Mouse (Mus musculus): ENCODE results near the gene Efcab9. TPM values are rescaled to one million over a fixed set of nuclear protein-coding genes. Genes with fewer than 3 reads are reported as not detected.

The Efcab9 gene
- polyA plus RNA-seq, 1 experiment from 2014 or later = 0.31 TPM

GRCm38 (mm10) chr11:32545605-32546004, 13.7 kb upstream of the Efcab9 start:
- H3K9me3 ChIP-seq (ENCODE audit: control insufficient read depth, low read length) = no peaks in the 10 kb centered on the region
- ATAC-seq (ENCODE audit: low read depth) = no peak
- no peak overlapping the region for H3K9ac ChIP-seq (ENCODE audit: low read depth, low read length)
- no peak overlapping the region for H3K4me3 ChIP-seq (ENCODE audit: low read depth, low read length)
- no peaks in the 10 kb centered on the region for H3K36me3 ChIP-seq (ENCODE audit: control insufficient read depth, insufficient read depth, low read length)
- no peak overlapping the region for H3K27ac ChIP-seq (replicated peaks; ENCODE audit: low read depth, low read length)
- peaks cover 21% of the 10 kb centered on the region for H3K4me1 ChIP-seq (ENCODE audit: control insufficient read depth, insufficient read depth, low read length)
- DNase-seq (ENCODE audit: low spot score) = no peak
- no peaks in the 10 kb centered on the region for H3K27me3 ChIP-seq (replicated peaks; ENCODE audit: control insufficient read depth, insufficient read depth, low read length)
- WGBS = 65% methylated on average over 12 of the region's 12 CpGs
- H3K4me2 ChIP-seq (ENCODE audit: low read depth, low read length) = no peak overlapping the region

GRCm38 (mm10) chr11:32544497-32544896, 12.6 kb upstream of the Efcab9 start:
- H3K9me3 ChIP-seq (ENCODE audit: control insufficient read depth, low read length) = no peaks in the 10 kb centered on the region

GRCm38 (mm10) chr11:32544041-32544440, 12.2 kb upstream of the Efcab9 start:
- DNase-seq (ENCODE audit: low spot score) (no peak), ATAC-seq (ENCODE audit: low read depth) (no peak)
- WGBS = 90% methylated on average over 6 of the region's 6 CpGs
- Histone ChIP-seq H3K27me3 (replicated peaks; ENCODE audit: control insufficient read depth, insufficient read depth, low read length) (no peaks in the 10 kb centered on the region), H3K27ac (replicated peaks; ENCODE audit: low read depth, low read length) (no peak overlapping the region), H3K4me3 (ENCODE audit: low read depth, low read length) (no peak overlapping the region), H3K9ac (ENCODE audit: low read depth, low read length) (no peak overlapping the region), H3K4me1 (ENCODE audit: control insufficient read depth, insufficient read depth, low read length) (peaks cover 8% of the 10 kb centered on the region), H3K9me3 (ENCODE audit: control insufficient read depth, low read length) (no peaks in the 10 kb centered on the region), H3K36me3 (ENCODE audit: control insufficient read depth, insufficient read depth, low read length) (no peaks in the 10 kb centered on the region), H3K4me2 (ENCODE audit: low read depth, low read length) (no peak overlapping the region)

More at GRCm38 (mm10) chr11:32544497-32544896, 12.6 kb upstream of the Efcab9 start:
- no peak for DNase-seq (ENCODE audit: low spot score)
- 82% methylated on average over 5 of the region's 5 CpGs for WGBS
- Histone ChIP-seq H3K9ac (ENCODE audit: low read depth, low read length) (no peak overlapping the region), H3K4me3 (ENCODE audit: low read depth, low read length) (no peak overlapping the region), H3K4me2 (ENCODE audit: low read depth, low read length) (no peak overlapping the region), H3K27me3 (replicated peaks; ENCODE audit: control insufficient read depth, insufficient read depth, low read length) (no peaks in the 10 kb centered on the region), H3K36me3 (ENCODE audit: control insufficient read depth, insufficient read depth, low read length) (no peaks in the 10 kb centered on the region), H3K4me1 (ENCODE audit: control insufficient read depth, insufficient read depth, low read length) (peaks cover 12% of the 10 kb centered on the region), H3K27ac (replicated peaks; ENCODE audit: low read depth, low read length) (no peak overlapping the region)
- ATAC-seq (ENCODE audit: low read depth) = no peak

- WGBS = 45% methylated on average over 3 of the region's 3 CpGs
- Histone ChIP-seq H3K4me2 (ENCODE audit: low read depth, low read length) (no peak overlapping the region), H3K9me3 (ENCODE audit: control insufficient read depth, low read length) (no peaks in the 10 kb centered on the region), H3K36me3 (ENCODE audit: control insufficient read depth, insufficient read depth, low read length) (no peaks in the 10 kb centered on the region), H3K9ac (ENCODE audit: low read depth, low read length) (no peak overlapping the region), H3K4me1 (ENCODE audit: control insufficient read depth, insufficient read depth, low read length) (peaks cover 8% of the 10 kb centered on the region), H3K4me3 (ENCODE audit: low read depth, low read length) (no peak overlapping the region), H3K27me3 (replicated peaks; ENCODE audit: control insufficient read depth, insufficient read depth, low read length) (no peaks in the 10 kb centered on the region), H3K27ac (replicated peaks; ENCODE audit: low read depth, low read length) (0 out of 2 replicates have a peak overlapping the region, but pooled peaks have one; percentile 6)
- no peak for ATAC-seq (ENCODE audit: low read depth)
- no peak for DNase-seq (ENCODE audit: low spot score)
Observed at GRCm38 (mm10) chr11:32542687-32543411, 11.0 kb upstream of the Efcab9 start.

GRCm38 (mm10) chr11:32542181-32542580, 10.3 kb upstream of the Efcab9 start:
- Histone ChIP-seq H3K4me3 (ENCODE audit: low read depth, low read length) (no peak overlapping the region), H3K36me3 (ENCODE audit: control insufficient read depth, insufficient read depth, low read length) (no peaks in the 10 kb centered on the region), H3K4me2 (ENCODE audit: low read depth, low read length) (no peak overlapping the region), H3K4me1 (ENCODE audit: control insufficient read depth, insufficient read depth, low read length) (peaks cover 8% of the 10 kb centered on the region), H3K27ac (replicated peaks; ENCODE audit: low read depth, low read length) (0 out of 2 replicates have a peak overlapping the region, but pooled peaks have one; percentile 6), H3K9me3 (ENCODE audit: control insufficient read depth, low read length) (no peaks in the 10 kb centered on the region), H3K27me3 (replicated peaks; ENCODE audit: control insufficient read depth, insufficient read depth, low read length) (no peaks in the 10 kb centered on the region), H3K9ac (ENCODE audit: low read depth, low read length) (no peak overlapping the region)
- ATAC-seq (ENCODE audit: low read depth) = no peak
- WGBS = 93% methylated on average over 4 of the region's 4 CpGs
- DNase-seq (ENCODE audit: low spot score) = no peak

GRCm38 (mm10) chr11:32540463-32540862, 8.6 kb upstream of the Efcab9 start:
- ATAC-seq (ENCODE audit: low read depth) (no peak), DNase-seq (ENCODE audit: low spot score) (no peak)
- no peak overlapping the region for H3K9ac ChIP-seq (ENCODE audit: low read depth, low read length)
- peaks cover 8% of the 10 kb centered on the region for H3K4me1 ChIP-seq (ENCODE audit: control insufficient read depth, insufficient read depth, low read length)
- H3K4me3 ChIP-seq (ENCODE audit: low read depth, low read length) = no peak overlapping the region
- H3K36me3 ChIP-seq (ENCODE audit: control insufficient read depth, insufficient read depth, low read length) = no peaks in the 10 kb centered on the region
- no peaks in the 10 kb centered on the region for H3K27me3 ChIP-seq (replicated peaks; ENCODE audit: control insufficient read depth, insufficient read depth, low read length)
- H3K4me2 ChIP-seq (ENCODE audit: low read depth, low read length) = no peak overlapping the region
- no peak overlapping the region for H3K27ac ChIP-seq (replicated peaks; ENCODE audit: low read depth, low read length)
- 71% methylated on average over 6 of the region's 6 CpGs for WGBS
- H3K9me3 ChIP-seq (ENCODE audit: control insufficient read depth, low read length) = no peaks in the 10 kb centered on the region

GRCm38 (mm10) chr11:32539717-32540116, 7.8 kb upstream of the Efcab9 start:
- no peak for DNase-seq (ENCODE audit: low spot score)
- no peaks in the 10 kb centered on the region for H3K9me3 ChIP-seq (ENCODE audit: control insufficient read depth, low read length)
- H3K9ac ChIP-seq (ENCODE audit: low read depth, low read length) = no peak overlapping the region
- no peak overlapping the region for H3K4me2 ChIP-seq (ENCODE audit: low read depth, low read length)
- H3K36me3 ChIP-seq (ENCODE audit: control insufficient read depth, insufficient read depth, low read length) = no peaks in the 10 kb centered on the region
- H3K27me3 ChIP-seq (replicated peaks; ENCODE audit: control insufficient read depth, insufficient read depth, low read length) = no peaks in the 10 kb centered on the region
- H3K4me1 ChIP-seq (ENCODE audit: control insufficient read depth, insufficient read depth, low read length) = peaks cover 8% of the 10 kb centered on the region
- WGBS = 77% methylated on average over 7 of the region's 7 CpGs
- no peak for ATAC-seq (ENCODE audit: low read depth)
- H3K27ac ChIP-seq (replicated peaks; ENCODE audit: low read depth, low read length) = no peak overlapping the region
- H3K4me3 ChIP-seq (ENCODE audit: low read depth, low read length) = no peak overlapping the region

- Histone ChIP-seq H3K9ac (ENCODE audit: low read depth, low read length) (no peak overlapping the region), H3K9me3 (ENCODE audit: control insufficient read depth, low read length) (no peaks in the 10 kb centered on the region), H3K27ac (replicated peaks; ENCODE audit: low read depth, low read length) (no peak overlapping the region; the same call in 1 of the 2 replicates), H3K36me3 (ENCODE audit: control insufficient read depth, insufficient read depth, low read length) (no peaks in the 10 kb centered on the region), H3K4me2 (ENCODE audit: low read depth, low read length) (no peak overlapping the region), H3K27me3 (replicated peaks; ENCODE audit: control insufficient read depth, insufficient read depth, low read length) (no peaks in the 10 kb centered on the region; the same call in 1 of the 2 replicates), H3K4me3 (ENCODE audit: low read depth, low read length) (no peak overlapping the region), H3K4me1 (ENCODE audit: control insufficient read depth, insufficient read depth, low read length) (peaks cover 13% of the 10 kb centered on the region)
- DNase-seq (ENCODE audit: low spot score) = no peak
- ATAC-seq (ENCODE audit: low read depth) = no peak
- 77% methylated on average over 4 of the region's 4 CpGs for WGBS
Observed at GRCm38 (mm10) chr11:32538846-32539245, 7.0 kb upstream of the Efcab9 start.

GRCm38 (mm10) chr11:32538435-32538834, 6.6 kb upstream of the Efcab9 start:
- no peaks in the 10 kb centered on the region for H3K9me3 ChIP-seq (ENCODE audit: control insufficient read depth, low read length)
- no peaks in the 10 kb centered on the region for H3K36me3 ChIP-seq (ENCODE audit: control insufficient read depth, insufficient read depth, low read length)
- H3K4me1 ChIP-seq (ENCODE audit: control insufficient read depth, insufficient read depth, low read length) = peaks cover 17% of the 10 kb centered on the region
- no peak overlapping the region for H3K4me2 ChIP-seq (ENCODE audit: low read depth, low read length)
- no peak for ATAC-seq (ENCODE audit: low read depth)
- 55% methylated on average over 6 of the region's 6 CpGs for WGBS
- H3K4me3 ChIP-seq (ENCODE audit: low read depth, low read length) = no peak overlapping the region
- H3K27me3 ChIP-seq (replicated peaks; ENCODE audit: control insufficient read depth, insufficient read depth, low read length) = no peaks in the 10 kb centered on the region; the same call in 1 of the 2 replicates
- H3K9ac ChIP-seq (ENCODE audit: low read depth, low read length) = no peak overlapping the region
- no peak overlapping the region for H3K27ac ChIP-seq (replicated peaks; ENCODE audit: low read depth, low read length)
- no peak for DNase-seq (ENCODE audit: low spot score)
